Mouse (Mus musculus) heart, adult 2 months (tissue): Measurements from ENCODE around the gene Cacul1. TPM values are rescaled to one million over a fixed set of nuclear protein-coding genes. Genes with fewer than 3 reads are reported as not detected.

Source experiments
- DNase-seq, 2 experiments: peaks; one replicate each; pipeline ENCODE4 v3.0.0; 2021
- H3K27ac ChIP-seq: fragments of 200-600 bp; 2 replicates; pipeline ENCODE4 v1.8.1; 2022
- H3K27me3 ChIP-seq: fragments of 200-500 bp; 2 replicates; pipeline ENCODE4 v1.6.1; 2012; ENCODE audit warnings: mild to moderate bottlenecking, low read length, inconsistent platforms, mixed read lengths; ENCODE audit not compliant: control insufficient read depth, insufficient read depth
- H3K36me3 ChIP-seq: fragments of 200-500 bp; 2 replicates; pipeline ENCODE4 v1.6.1; 2012; ENCODE audit warnings: low read length, inconsistent platforms; ENCODE audit not compliant: control insufficient read depth, insufficient read depth
- H3K4me1 ChIP-seq: fragments of 200-500 bp; 2 replicates; pipeline ENCODE4 v1.6.1; 2011; ENCODE audit warnings: low read length; ENCODE audit not compliant: control insufficient read depth, insufficient read depth
- H3K4me3 ChIP-seq: fragments of 200-600 bp; 2 replicates; pipeline ENCODE4 v1.8.1; 2022
- H3K79me2 ChIP-seq: fragments of 200-500 bp; replicated peaks from 2 replicates; pipeline ENCODE4 v1.6.1; 2012; ENCODE audit warnings: mild to moderate bottlenecking, inconsistent platforms, low read length, moderate library complexity, mixed read lengths; ENCODE audit not compliant: control insufficient read depth, insufficient read depth
- H3K9ac ChIP-seq: fragments of 200-500 bp; 2 replicates; pipeline ENCODE4 v1.6.1; 2012; ENCODE audit warnings: low read depth, mild to moderate bottlenecking, control low read depth, inconsistent platforms, low read length, mixed read lengths
- CTCF ChIP-seq: fragments of 200-600 bp; IDR thresholded peaks from 2 replicates; pipeline ENCODE4 v1.8.1; 2022; ENCODE audit warnings: antibody characterized with exemption, mild to moderate bottlenecking, moderate library complexity
- EP300 ChIP-seq: fragments of 200-500 bp; IDR thresholded peaks from 2 replicates; pipeline ENCODE4 v1.6.1; 2011; ENCODE audit warnings: low read depth, low read length, control low read depth; ENCODE audit not compliant: insufficient read depth
- POLR2A ChIP-seq: fragments of 200-500 bp; IDR thresholded peaks from 2 replicates; pipeline ENCODE4 v1.6.1; 2011; ENCODE audit warnings: mild to moderate bottlenecking, low read depth, low read length, control low read depth; ENCODE audit not compliant: insufficient read depth
- WGBS: fragments of 180-500 bp; shearing (Covaris S2); methylation state at CpG from one replicate; pipeline ENCODE4 v1.1.7; 2018; 5-methylcytosine and 5-hydroxymethylcytosine counted together
- intact Hi-C: fragments of 180-260 bp; cut with DNase I; formaldehyde crosslinking; loops from one replicate; pipeline ENCODE4 v1.15.1; 2025
- polyA plus RNA-seq: library from polyadenylated mRNA; depleted of rRNA; stranded (reverse); fragments of >200 nt; gene quantifications from 2 replicates; pipeline ENCODE4 v1.2.3, GENCODE M21; 2012
- total RNA-seq, 2 experiments: library from RNA; stranded (reverse); gene quantifications; 2 replicates each; pipeline ENCODE4 v1.2.3; 2021

Gene Cacul1
- total and polyA plus RNA-seq, 3 experiments: 5.8 to 27.8 (median 27.4) TPM

GRCm38 (mm10) chr19:60528602-60529001 is 52.2 kb downstream of the Cacul1 start:
- intact Hi-C loops: no loop called here
- WGBS: 56% methylated on average over 3 of the region's 3 CpGs
- Histone ChIP-seq H3K4me1 (no peaks in the 10 kb centered on the region; the same call in 1 of the 2 replicates), H3K36me3 (peaks cover 4% of the 10 kb centered on the region), H3K79me2 (no peaks in the 10 kb centered on the region), H3K27me3 (no peaks in the 10 kb centered on the region), H3K4me3 (no peak overlapping the region), H3K27ac (no peak overlapping the region), H3K9ac (no peak overlapping the region)
- no peak for TF ChIP-seq CTCF
- TF ChIP-seq EP300: no peak
- TF ChIP-seq POLR2A: no peak
- DNase-seq: no peak

GRCm38 (mm10) chr19:60526876-60527275 is 53.9 kb downstream of the Cacul1 start:
- H3K36me3 ChIP-seq: peaks cover 4% of the 10 kb centered on the region
- no peak for TF ChIP-seq EP300
- no peak for TF ChIP-seq CTCF
- no peak for TF ChIP-seq POLR2A
- no peak overlapping the region for H3K9ac ChIP-seq
- WGBS: 83% methylated on average over 4 of the region's 4 CpGs
- intact Hi-C loops: no loop called here
- no peaks in the 10 kb centered on the region for H3K79me2 ChIP-seq
- no peak overlapping the region for H3K4me3 ChIP-seq
- no peaks in the 10 kb centered on the region for H3K27me3 ChIP-seq
- DNase-seq: no peak
- no peaks in the 10 kb centered on the region; the same call in 1 of the 2 replicates for H3K4me1 ChIP-seq
- H3K27ac ChIP-seq: no peak overlapping the region

GRCm38 (mm10) chr19:60525086-60525485 is 55.7 kb downstream of the Cacul1 start:
- intact Hi-C loops: no loop called here
- no peak overlapping the region for H3K9ac ChIP-seq
- no peak overlapping the region for H3K4me3 ChIP-seq
- no peak for DNase-seq
- H3K27ac ChIP-seq: no peak overlapping the region
- H3K36me3 ChIP-seq: peaks cover 2% of the 10 kb centered on the region
- WGBS: 76% methylated on average over 1 of the region's 1 CpGs
- no peaks in the 10 kb centered on the region; the same call in 1 of the 2 replicates for H3K4me1 ChIP-seq
- no peaks in the 10 kb centered on the region for H3K79me2 ChIP-seq
- H3K27me3 ChIP-seq: no peaks in the 10 kb centered on the region
- TF ChIP-seq POLR2A (no peak), CTCF (no peak), EP300 (no peak)

- no peaks in the 10 kb centered on the region for H3K27me3 ChIP-seq
- H3K27ac ChIP-seq: no peak overlapping the region
- WGBS: 86% methylated on average over 3 of the region's 3 CpGs
- TF ChIP-seq POLR2A (no peak), CTCF (no peak), EP300 (no peak)
- no peaks in the 10 kb centered on the region for H3K79me2 ChIP-seq
- DNase-seq: no peak
- no peak overlapping the region for H3K4me3 ChIP-seq
- no peak overlapping the region for H3K9ac ChIP-seq
- H3K4me1 ChIP-seq: no peaks in the 10 kb centered on the region; the same call in 1 of the 2 replicates
- peaks cover 2% of the 10 kb centered on the region for H3K36me3 ChIP-seq
- intact Hi-C loops: no loop called here
Observed at GRCm38 (mm10) chr19:60524678-60525077, 56.1 kb downstream of the Cacul1 start.

DNA sequence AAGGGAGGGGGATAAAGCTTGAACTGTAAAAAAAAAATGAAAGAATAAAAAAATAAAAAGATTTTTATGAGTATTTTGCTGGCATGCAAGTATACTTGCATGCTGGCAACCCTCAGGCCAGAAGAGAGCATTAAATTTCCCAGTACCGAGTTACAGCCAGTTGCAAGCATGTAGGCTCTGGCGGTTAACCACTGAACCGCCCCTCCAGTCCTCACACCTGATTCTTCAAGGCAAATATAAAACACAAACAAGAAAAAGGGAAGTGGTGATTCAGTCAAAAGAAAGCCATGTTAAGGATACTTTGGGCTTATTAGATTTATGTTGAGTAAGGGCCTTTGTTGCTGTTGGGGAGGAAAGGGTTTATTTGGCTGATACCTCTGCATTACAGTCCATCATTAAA is 60.7 kb downstream of the Cacul1 start:
- WGBS: 88% methylated on average over 3 of the region's 3 CpGs
- Histone ChIP-seq H3K4me1 (no peaks in the 10 kb centered on the region), H3K27ac (no peak overlapping the region), H3K9ac (no peak overlapping the region), H3K4me3 (no peak overlapping the region), H3K79me2 (no peaks in the 10 kb centered on the region), H3K36me3 (no peaks in the 10 kb centered on the region), H3K27me3 (no peaks in the 10 kb centered on the region)
- DNase-seq: no peak
- intact Hi-C loops: no loop called here
- no peak for TF ChIP-seq EP300
- no peak for TF ChIP-seq CTCF
- no peak for TF ChIP-seq POLR2A

- Histone ChIP-seq H3K4me1 (no peaks in the 10 kb centered on the region), H3K27me3 (no peaks in the 10 kb centered on the region), H3K27ac (no peak overlapping the region), H3K9ac (no peak overlapping the region), H3K79me2 (no peaks in the 10 kb centered on the region), H3K4me3 (no peak overlapping the region), H3K36me3 (no peaks in the 10 kb centered on the region)
- TF ChIP-seq EP300 (no peak), POLR2A (no peak), CTCF (no peak)
- 42% methylated on average over 2 of the region's 2 CpGs for WGBS
- DNase-seq: no peak
- intact Hi-C loops: no loop called here
Observed at GRCm38 (mm10) chr19:60515064-60515463, 65.8 kb downstream of the Cacul1 start.

GRCm38 (mm10) chr19:60513431-60513830 is 67.4 kb downstream of the Cacul1 start:
- H3K9ac ChIP-seq: no peak overlapping the region
- no peak for DNase-seq
- H3K27ac ChIP-seq: no peak overlapping the region
- TF ChIP-seq CTCF (no peak), EP300 (no peak), POLR2A (no peak)
- H3K27me3 ChIP-seq: no peaks in the 10 kb centered on the region
- intact Hi-C loops: no loop called here
- WGBS: 59% methylated on average over 3 of the region's 3 CpGs
- no peaks in the 10 kb centered on the region for H3K79me2 ChIP-seq
- no peaks in the 10 kb centered on the region for H3K4me1 ChIP-seq
- H3K36me3 ChIP-seq: no peaks in the 10 kb centered on the region
- no peak overlapping the region for H3K4me3 ChIP-seq
